Mouse (Mus musculus) heart, embryonic 15.5 days (tissue): ENCODE data around the gene 1700008O03Rik. TPM values are rescaled to one million over a fixed set of nuclear protein-coding genes. Genes with fewer than 3 reads are reported as not detected.
A peak's percentile ranks its signal among the peaks of the same experiment; 100 is the strongest.

Experiments used
- ATAC-seq: fragments of 200-750 bp; cut with Nextera tagmentation; replicated peaks from 2 replicates; pipeline ENCODE4 v1.8.0; 2017; ENCODE audit warnings: low read depth, moderate TSS enrichment; ENCODE audit not compliant: insufficient number of reproducible peaks, insufficient read depth, low FRiP score
- H3K27ac ChIP-seq: fragments of 300-500 bp; sonication (generic); 2 replicates; pipeline ENCODE4 v1.5.1; 2015; ENCODE audit warnings: mild to moderate bottlenecking, inconsistent platforms
- H3K27me3 ChIP-seq: fragments of 300-500 bp; sonication (generic); 2 replicates; pipeline ENCODE4 v1.6.1; 2015; ENCODE audit warnings: inconsistent platforms
- H3K36me3 ChIP-seq: fragments of 300-500 bp; sonication (generic); 2 replicates; pipeline ENCODE4 v1.6.1; 2015; ENCODE audit warnings: mild to moderate bottlenecking, inconsistent platforms
- H3K4me1 ChIP-seq: fragments of 300-500 bp; sonication (generic); replicated peaks from 2 replicates; pipeline ENCODE4 v1.6.1; 2015; ENCODE audit warnings: inconsistent platforms
- H3K4me2 ChIP-seq: fragments of 300-500 bp; sonication (generic); 2 replicates; pipeline ENCODE4 v1.6.1; 2015; ENCODE audit warnings: inconsistent platforms, mild to moderate bottlenecking, moderate library complexity
- H3K4me3 ChIP-seq: fragments of 300-500 bp; sonication (generic); 2 replicates; pipeline ENCODE4 v1.5.1; 2015; ENCODE audit warnings: mild to moderate bottlenecking, inconsistent platforms
- H3K9ac ChIP-seq: fragments of 300-500 bp; sonication (generic); 2 replicates; pipeline ENCODE4 v1.6.1; 2015; ENCODE audit warnings: mild to moderate bottlenecking, inconsistent platforms
- H3K9me3 ChIP-seq: fragments of 300-500 bp; sonication (generic); replicated peaks from 2 replicates; pipeline ENCODE4 v1.6.1; 2016; ENCODE audit warnings: inconsistent platforms
- WGBS: fragments of 180-500 bp; shearing (Covaris S2); methylation state at CpG from one replicate; pipeline ENCODE4 v1.1.7; 2015; ENCODE audit warnings: mixed read lengths; 5-methylcytosine and 5-hydroxymethylcytosine counted together
- polyA plus RNA-seq: library from polyadenylated mRNA; unstranded; fragments of >200 nt; fragmentation: Nextera tagmentation; extraction: Ambion mirVana; gene quantifications from 2 replicates; pipeline ENCODE4 v1.2.1, GENCODE M21; 2015

1700008O03Rik gene
- polyA plus RNA-seq, 1 experiment from 2014 or later, result 0.13 TPM

- 4% methylated on average over 35 of the region's 35 CpGs for WGBS
- H3K27me3 ChIP-seq, result peaks cover 82% of the 10 kb centered on the region
- H3K4me1 ChIP-seq, result peaks cover 56% of the 10 kb centered on the region
- H3K4me2 ChIP-seq, result peak overlapping the region; percentile 19; the same call in 1 of the 2 replicates
- H3K4me3 ChIP-seq, result 0 out of 2 replicates have a peak overlapping the region, but pooled peaks have one; percentile 13
- H3K9me3 ChIP-seq, result no peaks in the 10 kb centered on the region
- H3K9ac ChIP-seq, result no peak overlapping the region
- ATAC-seq, result no peak
- H3K36me3 ChIP-seq, result no peaks in the 10 kb centered on the region
- H3K27ac ChIP-seq, result no peak overlapping the region
Observed at GRCm38 (mm10) chr7:44356590-44357481, 28.8 kb downstream of the 1700008O03Rik start.

GRCm38 (mm10) chr7:44355411-44355810 is 30.2 kb downstream of the 1700008O03Rik start:
- peaks cover 60% of the 10 kb centered on the region for H3K4me1 ChIP-seq

GRCm38 (mm10) chr7:44353601-44354340 is 31.8 kb downstream of the 1700008O03Rik start:
- Histone ChIP-seq H3K9ac (no peak overlapping the region), H3K36me3 (no peaks in the 10 kb centered on the region), H3K27me3 (peaks cover 96% of the 10 kb centered on the region), H3K9me3 (no peaks in the 10 kb centered on the region), H3K27ac (no peak overlapping the region), H3K4me3 (peak overlapping the region; percentile 25), H3K4me2 (peak overlapping the region; percentile 29; the same call in 1 of the 2 replicates), H3K4me1 (peaks cover 48% of the 10 kb centered on the region)
- ATAC-seq, result no peak
- WGBS, result 2% methylated on average over 35 of the region's 35 CpGs

More at GRCm38 (mm10) chr7:44355411-44355810, 30.2 kb downstream of the 1700008O03Rik start:
- 70% methylated on average over 6 of the region's 6 CpGs for WGBS
- no peak for ATAC-seq
- H3K36me3 ChIP-seq, result no peaks in the 10 kb centered on the region
- no peak overlapping the region for H3K27ac ChIP-seq
- no peak overlapping the region for H3K9ac ChIP-seq
- no peak overlapping the region for H3K4me2 ChIP-seq
- H3K9me3 ChIP-seq, result no peaks in the 10 kb centered on the region
- H3K27me3 ChIP-seq, result peaks cover 86% of the 10 kb centered on the region
- H3K4me3 ChIP-seq, result no peak overlapping the region

- Histone ChIP-seq H3K9ac (peak overlapping the region; percentile 17; the same call in 1 of the 2 replicates), H3K4me3 (peak overlapping the region; percentile 25), H3K9me3 (no peaks in the 10 kb centered on the region), H3K27ac (no peak overlapping the region), H3K27me3 (peaks cover 99% of the 10 kb centered on the region), H3K4me1 (peaks cover 43% of the 10 kb centered on the region), H3K4me2 (peak overlapping the region; percentile 29), H3K36me3 (no peaks in the 10 kb centered on the region)
- WGBS, result 2% methylated on average over 68 of the region's 71 CpGs
- no peak for ATAC-seq
Observed at GRCm38 (mm10) chr7:44352750-44353600, 32.6 kb downstream of the 1700008O03Rik start.

GRCm38 (mm10) chr7:44351881-44352749 is 33.5 kb downstream of the 1700008O03Rik start:
- H3K9ac ChIP-seq, result peak overlapping the region; percentile 17; the same call in 1 of the 2 replicates
- peaks cover 35% of the 10 kb centered on the region for H3K4me1 ChIP-seq
- WGBS, result 7% methylated on average over 61 of the region's 71 CpGs
- no peaks in the 10 kb centered on the region for H3K36me3 ChIP-seq
- ATAC-seq, result no peak
- peak overlapping the region; percentile 25; the same call in 1 of the 2 replicates for H3K4me3 ChIP-seq
- H3K27me3 ChIP-seq, result peaks cover 98% of the 10 kb centered on the region
- H3K9me3 ChIP-seq, result no peaks in the 10 kb centered on the region
- peak overlapping the region; percentile 29; the same call in 1 of the 2 replicates for H3K4me2 ChIP-seq
- no peak overlapping the region for H3K27ac ChIP-seq

GRCm38 (mm10) chr7:44350957-44351711 is 34.5 kb downstream of the 1700008O03Rik start:
- H3K36me3 ChIP-seq, result no peaks in the 10 kb centered on the region
- H3K4me2 ChIP-seq, result peak overlapping the region; percentile 60
- 5% methylated on average over 25 of the region's 25 CpGs for WGBS
- H3K4me3 ChIP-seq, result peak overlapping the region; percentile 28
- H3K4me1 ChIP-seq, result peaks cover 28% of the 10 kb centered on the region
- peaks cover 93% of the 10 kb centered on the region for H3K27me3 ChIP-seq
- 0 out of 2 replicates have a peak, but pooled peaks have one; percentile 2 for ATAC-seq
- no peaks in the 10 kb centered on the region for H3K9me3 ChIP-seq
- peak overlapping the region; percentile 39; the same call in 1 of the 2 replicates for H3K9ac ChIP-seq
- H3K27ac ChIP-seq, result no peak overlapping the region

- H3K36me3 ChIP-seq, result no peaks in the 10 kb centered on the region
- H3K9me3 ChIP-seq, result no peaks in the 10 kb centered on the region
- no peak overlapping the region for H3K4me3 ChIP-seq
- H3K27me3 ChIP-seq, result peaks cover 86% of the 10 kb centered on the region
- H3K27ac ChIP-seq, result no peak overlapping the region
- no peak overlapping the region for H3K9ac ChIP-seq
- ATAC-seq, result no peak
- no peak overlapping the region for H3K4me2 ChIP-seq
- WGBS, result 14% methylated on average over 3 of the region's 3 CpGs
- H3K4me1 ChIP-seq, result peaks cover 27% of the 10 kb centered on the region
Observed at GRCm38 (mm10) chr7:44349043-44349442, 36.6 kb downstream of the 1700008O03Rik start.

- H3K4me1 ChIP-seq, result peaks cover 12% of the 10 kb centered on the region
- H3K9ac ChIP-seq, result no peak overlapping the region
- no peak overlapping the region for H3K27ac ChIP-seq
- peaks cover 81% of the 10 kb centered on the region for H3K27me3 ChIP-seq
- WGBS, result 54% methylated on average over 12 of the region's 12 CpGs
- H3K9me3 ChIP-seq, result no peaks in the 10 kb centered on the region
- H3K4me2 ChIP-seq, result no peak overlapping the region
- ATAC-seq, result no peak
- no peaks in the 10 kb centered on the region for H3K36me3 ChIP-seq
- no peak overlapping the region for H3K4me3 ChIP-seq
Observed at GRCm38 (mm10) chr7:44344622-44345021, 41.0 kb downstream of the 1700008O03Rik start.

GRCm38 (mm10) chr7:44343459-44344015 is 42.1 kb downstream of the 1700008O03Rik start:
- Histone ChIP-seq H3K4me2 (peak overlapping the region; percentile 2; the same call in 1 of the 2 replicates), H3K9ac (peak overlapping the region; percentile 10; the same call in 1 of the 2 replicates), H3K4me3 (no peak overlapping the region), H3K27ac (no peak overlapping the region), H3K36me3 (no peaks in the 10 kb centered on the region), H3K27me3 (peaks cover 81% of the 10 kb centered on the region), H3K9me3 (no peaks in the 10 kb centered on the region), H3K4me1 (peaks cover 12% of the 10 kb centered on the region)
- WGBS, result 12% methylated on average over 11 of the region's 11 CpGs
- ATAC-seq, result no peak; the same call in 1 of the 2 replicates
